Mouse (Mus musculus) cerebellum, postnatal 14 days (tissue): ENCODE data around the gene Kcnk3.

Source experiments
- DNase-seq, 2 experiments: peaks; one replicate each; pipeline ENCODE4 v3.0.0; 2021; ENCODE audit warnings: mixed read lengths in 2 of 2

Kcnk3 gene

DNA sequence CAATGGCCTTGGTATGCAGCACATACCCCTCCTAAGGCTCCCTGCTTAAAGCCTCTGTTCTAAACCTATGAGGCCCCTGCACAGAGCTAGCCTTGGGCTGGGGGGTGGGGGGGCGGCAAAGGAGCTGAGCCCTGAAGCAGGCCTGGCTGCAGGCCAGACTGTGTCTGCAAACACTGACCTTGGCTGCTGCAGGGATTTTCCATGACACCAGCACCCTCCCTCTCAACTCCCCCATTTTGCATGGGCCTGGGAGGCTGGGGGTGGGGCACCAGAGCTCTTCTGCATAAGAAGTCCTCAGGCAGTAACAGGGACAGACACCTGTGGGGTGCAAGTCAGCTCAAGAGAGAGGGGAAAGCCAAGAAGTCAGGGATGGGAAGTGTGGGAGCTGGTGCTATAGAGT lies 26.3 kb downstream of the Kcnk3 start:
- no peak for DNase-seq

GRCm38 (mm10) chr5:30615416-30615815 lies 27.4 kb downstream of the Kcnk3 start:
- no peak for DNase-seq

GRCm38 (mm10) chr5:30615819-30616218 lies 27.8 kb downstream of the Kcnk3 start:
- DNase-seq: no peak

GRCm38 (mm10) chr5:30616644-30617043 lies 28.7 kb downstream of the Kcnk3 start:
- no peak for DNase-seq

GRCm38 (mm10) chr5:30617357-30617756 lies 29.4 kb downstream of the Kcnk3 start:
- DNase-seq: no peak

- DNase-seq: peak in 1 of 2 experiments; percentile 48
Measured at GRCm38 (mm10) chr5:30617851-30618250, 29.9 kb downstream of the Kcnk3 start.

DNA sequence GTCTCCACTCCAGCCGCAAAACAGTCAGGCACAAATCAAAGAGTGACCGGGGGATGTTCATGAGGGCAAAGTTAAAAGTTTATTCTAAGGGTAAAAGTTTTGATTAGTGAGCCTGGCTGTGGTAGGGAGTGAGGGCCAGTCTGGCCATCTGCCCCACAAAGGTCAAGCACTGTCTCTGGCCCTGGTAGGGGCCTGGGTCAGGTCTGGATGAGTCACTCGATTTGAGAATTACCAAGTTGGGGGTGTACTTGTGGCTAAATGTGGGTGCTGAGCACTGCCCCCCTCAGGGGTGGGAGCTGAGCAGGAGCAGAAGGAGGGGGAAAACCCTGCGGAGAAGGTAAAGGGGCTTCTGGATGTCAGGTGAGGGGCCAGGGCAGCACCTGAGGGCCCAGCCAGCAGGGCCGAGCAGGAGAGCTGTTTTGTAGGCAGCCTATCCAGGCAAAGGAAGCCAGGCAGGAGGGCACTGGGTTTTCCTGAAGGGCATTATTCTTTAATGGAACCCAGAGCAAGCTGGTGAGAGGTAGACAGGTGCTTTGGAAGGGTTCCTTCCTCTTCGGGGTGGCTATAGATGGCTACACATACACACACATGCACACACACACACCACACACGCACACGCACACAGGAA lies 30.5 kb downstream of the Kcnk3 start:
- DNase-seq: no peak

GRCm38 (mm10) chr5:30619211-30619610 lies 31.2 kb downstream of the Kcnk3 start:
- DNase-seq: no peak

DNA sequence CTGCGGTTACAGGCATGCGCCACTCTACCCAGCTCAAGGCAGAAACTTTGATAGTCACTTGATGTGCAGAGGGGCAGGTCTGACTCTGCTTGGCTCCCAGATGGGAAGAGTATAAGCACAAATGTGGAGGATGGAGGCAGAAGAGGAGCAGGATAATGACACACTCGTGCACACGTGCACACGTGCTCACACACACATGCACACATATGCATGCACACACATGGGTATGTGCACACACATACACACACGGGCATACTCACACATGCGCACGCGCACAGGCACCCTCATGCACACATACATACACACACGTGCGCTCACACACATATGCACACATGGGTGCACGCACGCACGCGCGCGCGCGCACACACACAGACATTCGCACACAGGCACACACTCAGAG lies 32.6 kb downstream of the Kcnk3 start:
- DNase-seq: no peak

- no peak for DNase-seq
Measured at GRCm38 (mm10) chr5:30621211-30621790, 33.3 kb downstream of the Kcnk3 start.

DNA sequence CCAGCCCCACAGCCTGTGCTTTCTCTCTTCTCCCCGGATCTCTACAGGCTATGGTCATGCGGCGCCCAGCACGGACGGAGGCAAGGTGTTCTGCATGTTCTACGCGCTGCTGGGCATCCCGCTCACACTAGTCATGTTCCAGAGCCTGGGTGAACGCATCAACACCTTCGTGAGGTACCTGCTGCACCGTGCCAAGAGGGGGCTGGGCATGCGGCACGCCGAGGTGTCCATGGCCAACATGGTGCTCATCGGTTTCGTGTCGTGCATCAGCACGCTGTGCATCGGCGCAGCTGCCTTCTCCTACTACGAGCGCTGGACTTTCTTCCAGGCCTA lies 33.8 kb downstream of the Kcnk3 start:
- DNase-seq: peak in 1 of 2 experiments; percentile 39

- DNase-seq: peak; percentile 50
Measured at GRCm38 (mm10) chr5:30622177-30622840, 34.3 kb downstream of the Kcnk3 start.

- DNase-seq: no peak
Measured at GRCm38 (mm10) chr5:30622841-30623185, 34.8 kb downstream of the Kcnk3 start.

- DNase-seq: no peak
Measured at GRCm38 (mm10) chr5:30623380-30623779, 35.4 kb downstream of the Kcnk3 start.

GRCm38 (mm10) chr5:30624311-30624710 lies 36.3 kb downstream of the Kcnk3 start:
- DNase-seq: no peak

GRCm38 (mm10) chr5:30624908-30625307 lies 36.9 kb downstream of the Kcnk3 start:
- no peak for DNase-seq

DNA sequence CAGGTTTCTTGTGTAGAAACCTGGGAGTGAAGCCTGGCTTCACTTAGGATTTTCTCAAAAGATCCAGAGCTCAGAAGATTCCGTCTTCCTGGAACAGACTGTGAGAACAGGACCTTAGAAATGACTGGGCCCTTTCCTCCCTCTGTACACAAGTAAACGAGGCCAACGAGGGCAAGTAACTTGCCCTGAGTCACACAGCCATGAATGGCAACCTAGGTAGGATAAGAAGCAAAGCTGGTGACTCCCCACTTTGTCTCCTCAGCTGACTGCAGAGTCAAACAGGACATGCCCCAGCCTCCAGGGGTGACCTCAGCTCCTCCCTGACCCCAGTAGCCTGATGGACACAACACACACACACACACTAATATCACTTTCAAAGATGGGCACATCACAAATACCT lies 37.4 kb downstream of the Kcnk3 start:
- no peak for DNase-seq

DNA sequence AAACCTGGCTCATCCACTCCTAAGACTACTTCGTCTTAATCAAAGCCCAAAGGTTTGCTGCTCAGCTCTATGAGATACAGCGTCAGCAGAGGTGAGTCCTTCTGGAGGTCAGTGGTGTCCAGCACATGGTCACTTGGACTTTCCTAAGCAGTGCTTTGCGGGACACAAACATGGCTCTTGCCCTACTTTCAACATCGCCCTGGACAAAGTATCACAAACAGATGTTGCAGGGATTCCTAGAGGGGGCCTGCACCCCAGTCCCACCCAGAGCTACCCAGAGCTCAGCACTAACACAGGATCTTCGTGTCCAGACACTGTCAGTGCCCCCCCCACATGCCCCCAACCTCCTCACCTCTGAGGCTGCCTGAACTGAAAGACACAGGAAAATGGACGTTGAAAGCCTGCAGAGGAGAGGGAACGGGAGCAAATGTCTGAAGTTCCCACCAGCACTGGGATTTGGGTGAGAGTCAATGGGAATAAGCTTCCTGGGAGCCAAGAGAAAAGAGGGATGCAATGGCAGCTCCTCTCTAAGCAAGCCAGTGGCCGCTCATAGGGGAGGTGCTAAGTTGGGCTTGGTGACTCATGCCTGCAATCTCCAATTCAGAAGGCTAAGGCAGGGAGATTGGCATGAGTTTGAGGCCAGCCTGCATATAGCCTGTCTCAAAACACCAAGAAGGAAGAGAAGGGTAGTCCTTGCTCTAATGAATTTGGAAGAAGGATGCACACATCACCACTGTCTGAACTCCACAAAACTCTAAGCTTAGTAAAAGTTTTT lies 38.5 kb downstream of the Kcnk3 start:
- no peak for DNase-seq

- DNase-seq: no peak
Measured at GRCm38 (mm10) chr5:30628511-30628910, 40.5 kb downstream of the Kcnk3 start.

DNA sequence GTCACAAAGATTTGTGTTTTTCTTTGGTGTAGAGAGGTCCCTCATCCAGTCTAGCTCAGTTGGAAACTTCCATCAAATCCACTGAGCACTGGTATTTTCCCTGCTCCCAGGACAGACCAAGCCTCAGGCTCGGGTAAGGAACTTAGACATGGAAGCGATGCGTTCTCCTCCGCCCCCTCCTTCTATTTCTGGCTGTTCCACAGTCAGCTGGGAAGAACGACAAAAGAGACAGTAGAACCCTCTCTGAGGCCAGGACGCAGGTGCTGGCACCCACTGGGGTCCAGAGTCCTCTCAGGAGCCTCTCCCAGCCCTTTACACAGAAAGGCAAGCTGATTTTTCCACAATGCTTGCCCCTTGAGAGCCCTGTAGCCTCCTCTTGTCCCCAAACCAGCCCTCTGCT lies 42.4 kb downstream of the Kcnk3 start:
- no peak for DNase-seq

DNA sequence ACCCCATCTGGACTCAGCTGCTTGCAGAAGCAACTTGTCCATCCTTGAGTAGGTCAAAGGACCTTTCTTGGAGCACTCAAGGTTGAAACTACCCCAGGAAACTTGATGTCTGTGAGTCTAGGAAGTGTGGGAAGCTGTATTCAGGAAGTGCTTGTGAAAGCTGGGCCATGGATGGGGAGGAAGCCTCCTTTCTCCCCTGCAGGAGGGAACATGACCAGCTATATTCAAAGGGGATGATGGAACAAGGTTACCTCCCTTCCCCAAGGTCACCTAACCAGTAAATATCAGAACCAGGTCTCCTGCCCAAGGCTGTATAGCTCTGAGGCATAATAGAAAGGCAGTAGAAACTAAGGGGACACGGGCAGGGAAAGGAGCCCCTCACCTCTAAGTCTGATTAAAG lies 44.2 kb downstream of the Kcnk3 start:
- DNase-seq: no peak

GRCm38 (mm10) chr5:30636994-30637393 lies 49.0 kb downstream of the Kcnk3 start:
- DNase-seq: no peak

DNA sequence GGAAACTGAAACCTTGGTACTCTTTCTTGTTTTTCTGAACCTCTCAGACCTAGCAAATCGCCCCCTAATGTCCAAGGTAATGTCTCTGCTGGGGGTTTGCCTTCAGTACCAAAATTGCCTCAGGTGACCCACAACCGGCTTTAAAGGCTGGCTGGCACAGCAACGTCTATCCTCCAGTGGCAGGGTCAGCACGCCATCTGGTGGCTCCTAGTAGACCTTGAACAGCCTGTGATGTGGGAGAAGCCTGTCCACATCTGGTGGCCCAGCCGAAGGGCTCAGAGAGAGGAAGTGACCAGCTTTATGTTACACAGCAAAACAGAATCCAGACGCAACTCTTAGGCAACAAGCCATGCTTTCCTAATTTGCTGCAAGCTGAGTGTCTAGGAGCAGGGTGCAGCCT lies 50.1 kb downstream of the Kcnk3 start:
- DNase-seq: peak; percentile 85 to 90
